Mouse (Mus musculus): ENCODE measurements around the gene Osbpl6. TPM values are rescaled to one million over a fixed set of nuclear protein-coding genes. Genes with fewer than 3 reads are reported as not detected.
A peak's percentile ranks its signal among the peaks of the same experiment; 100 is the strongest.

Osbpl6 gene
- polyA plus RNA-seq, 1 experiment from 2014 or later, result 49.4 TPM

GRCm38 (mm10) chr2:76524451-76524850 is 118.1 kb downstream of the Osbpl6 start:
- Histone ChIP-seq H3K27ac (ENCODE audit: low read depth, low read length) (no peak overlapping the region), H3K4me3 (ENCODE audit: low read depth, low read length) (no peak overlapping the region), H3K9me3 (ENCODE audit: control insufficient read depth, low read length) (no peaks in the 10 kb centered on the region), H3K4me1 (ENCODE audit: control insufficient read depth, insufficient read depth, low read length) (0 out of 2 replicates have a peak, but pooled peaks cover 2% of the 10 kb centered on the region), H3K27me3 (ENCODE audit: control insufficient read depth, insufficient read depth, low read length) (no peaks in the 10 kb centered on the region), H3K36me3 (ENCODE audit: control insufficient read depth, insufficient read depth, low read length) (no peaks in the 10 kb centered on the region), H3K9ac (replicated peaks; ENCODE audit: low read depth, low read length) (no peak overlapping the region), H3K4me2 (ENCODE audit: low read depth, low read length) (no peak overlapping the region)
- WGBS, result 55% methylated on average over 5 of the region's 5 CpGs
- no peak for ATAC-seq (ENCODE audit: low read depth)

DNA sequence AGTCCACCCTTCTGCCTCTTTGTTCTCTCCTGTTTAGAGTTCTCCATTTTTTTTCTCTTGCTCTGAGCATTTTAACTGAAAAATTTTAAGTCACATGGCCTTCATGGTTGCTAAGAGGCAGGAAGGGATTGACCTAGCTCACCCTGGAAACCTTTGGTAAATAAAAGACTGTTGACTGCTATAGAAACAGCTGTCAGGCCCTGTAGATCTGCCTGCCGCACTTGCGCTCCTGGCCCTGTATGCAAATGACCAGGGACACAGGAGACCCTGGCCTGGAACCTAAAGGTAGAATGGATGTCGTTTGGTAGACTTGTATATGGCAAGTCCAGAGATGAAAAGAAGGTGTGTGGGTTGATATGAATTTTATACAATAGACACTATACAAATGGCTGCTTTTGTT is 119.3 kb downstream of the Osbpl6 start:
- Histone ChIP-seq H3K27ac (ENCODE audit: low read depth, low read length) (no peak overlapping the region), H3K9ac (replicated peaks; ENCODE audit: low read depth, low read length) (no peak overlapping the region), H3K9me3 (ENCODE audit: control insufficient read depth, low read length) (no peaks in the 10 kb centered on the region), H3K36me3 (ENCODE audit: control insufficient read depth, insufficient read depth, low read length) (no peaks in the 10 kb centered on the region), H3K4me3 (ENCODE audit: low read depth, low read length) (no peak overlapping the region), H3K4me1 (ENCODE audit: control insufficient read depth, insufficient read depth, low read length) (0 out of 2 replicates have a peak, but pooled peaks cover 2% of the 10 kb centered on the region), H3K4me2 (ENCODE audit: low read depth, low read length) (no peak overlapping the region), H3K27me3 (ENCODE audit: control insufficient read depth, insufficient read depth, low read length) (no peaks in the 10 kb centered on the region)
- ATAC-seq (ENCODE audit: low read depth), result no peak
- WGBS, result 32% methylated on average over 3 of the region's 3 CpGs

DNA sequence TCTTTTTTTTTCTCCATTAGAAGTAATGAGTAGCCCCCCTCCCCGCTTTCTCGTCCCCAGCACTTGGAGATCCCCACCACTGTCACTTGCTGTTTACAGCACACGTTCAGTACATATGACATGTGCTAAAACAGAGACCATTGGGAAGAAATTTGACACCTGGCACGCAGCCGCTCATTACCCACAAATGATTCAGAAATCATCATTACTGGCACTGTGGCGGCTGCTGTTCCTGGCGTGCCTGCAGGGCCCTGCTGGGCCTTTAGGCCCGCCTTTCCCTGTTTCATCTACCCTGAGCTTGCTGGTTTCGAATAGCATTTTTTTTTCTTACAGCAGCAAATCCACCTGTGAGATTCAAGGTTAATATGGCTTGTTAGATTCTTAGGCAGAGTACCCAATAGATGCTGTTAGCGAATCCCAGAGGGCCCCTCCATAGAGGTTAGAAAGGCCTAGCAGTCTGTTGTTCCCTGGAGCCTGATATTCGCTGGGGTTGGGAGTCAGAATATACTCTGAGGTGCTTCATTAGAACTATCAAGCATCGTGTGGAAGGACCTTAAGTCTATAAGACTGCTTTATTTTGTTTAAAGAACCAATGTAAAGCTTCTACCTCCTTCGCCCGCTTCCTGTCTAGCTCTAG is 126.3 kb downstream of the Osbpl6 start:
- Histone ChIP-seq H3K9ac (replicated peaks; ENCODE audit: low read depth, low read length) (no peak overlapping the region), H3K27ac (ENCODE audit: low read depth, low read length) (no peak overlapping the region; the same call in 1 of the 2 replicates), H3K4me3 (ENCODE audit: low read depth, low read length) (no peak overlapping the region), H3K27me3 (ENCODE audit: control insufficient read depth, insufficient read depth, low read length) (no peaks in the 10 kb centered on the region), H3K36me3 (ENCODE audit: control insufficient read depth, insufficient read depth, low read length) (no peaks in the 10 kb centered on the region), H3K9me3 (ENCODE audit: control insufficient read depth, low read length) (no peaks in the 10 kb centered on the region), H3K4me2 (ENCODE audit: low read depth, low read length) (no peak overlapping the region), H3K4me1 (ENCODE audit: control insufficient read depth, insufficient read depth, low read length) (no peaks in the 10 kb centered on the region)
- ATAC-seq (ENCODE audit: low read depth), result peak; percentile 52
- 55% methylated on average over 14 of the region's 14 CpGs for WGBS

- Histone ChIP-seq H3K36me3 (ENCODE audit: control insufficient read depth, insufficient read depth, low read length) (no peaks in the 10 kb centered on the region), H3K4me2 (ENCODE audit: low read depth, low read length) (no peak overlapping the region)
Measured at GRCm38 (mm10) chr2:76534932-76535331, 128.6 kb downstream of the Osbpl6 start.

DNA sequence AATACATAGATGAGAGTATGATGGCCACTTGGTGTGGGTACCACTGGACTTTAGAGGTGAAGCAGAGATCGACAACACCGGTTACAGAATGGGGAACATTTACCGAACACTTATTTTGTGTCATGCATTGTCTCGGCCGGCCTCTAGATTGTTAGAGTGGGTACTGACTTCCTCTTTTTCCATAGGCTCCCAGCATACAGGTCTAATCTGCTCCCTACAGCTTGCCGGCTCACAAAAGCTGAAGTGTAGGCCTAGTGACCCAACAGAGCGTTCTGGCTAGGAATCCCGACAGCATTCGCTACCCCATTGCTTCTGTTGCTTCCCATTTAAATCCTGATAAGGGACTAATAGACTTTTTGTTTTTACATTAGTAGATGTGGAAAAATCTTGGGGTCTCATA is 135.6 kb downstream of the Osbpl6 start:
- H3K27ac ChIP-seq (ENCODE audit: low read depth, low read length), result no peak overlapping the region
- no peaks in the 10 kb centered on the region for H3K9me3 ChIP-seq (ENCODE audit: control insufficient read depth, low read length)
- H3K4me2 ChIP-seq (ENCODE audit: low read depth, low read length), result no peak overlapping the region
- no peaks in the 10 kb centered on the region for H3K4me1 ChIP-seq (ENCODE audit: control insufficient read depth, insufficient read depth, low read length)
- H3K9ac ChIP-seq (replicated peaks; ENCODE audit: low read depth, low read length), result no peak overlapping the region
- no peaks in the 10 kb centered on the region for H3K36me3 ChIP-seq (ENCODE audit: control insufficient read depth, insufficient read depth, low read length)
- no peak overlapping the region for H3K4me3 ChIP-seq (ENCODE audit: low read depth, low read length)
- H3K27me3 ChIP-seq (ENCODE audit: control insufficient read depth, insufficient read depth, low read length), result no peaks in the 10 kb centered on the region
- no peak for ATAC-seq (ENCODE audit: low read depth)
- WGBS, result 91% methylated on average over 9 of the region's 9 CpGs

More at GRCm38 (mm10) chr2:76534932-76535331, 128.6 kb downstream of the Osbpl6 start:
- Histone ChIP-seq H3K27me3 (ENCODE audit: control insufficient read depth, insufficient read depth, low read length) (no peaks in the 10 kb centered on the region), H3K9me3 (ENCODE audit: control insufficient read depth, low read length) (no peaks in the 10 kb centered on the region), H3K4me3 (ENCODE audit: low read depth, low read length) (no peak overlapping the region), H3K4me1 (ENCODE audit: control insufficient read depth, insufficient read depth, low read length) (no peaks in the 10 kb centered on the region), H3K27ac (ENCODE audit: low read depth, low read length) (no peak overlapping the region), H3K9ac (replicated peaks; ENCODE audit: low read depth, low read length) (no peak overlapping the region)
- WGBS, result 49% methylated on average over 7 of the region's 7 CpGs
- no peak for ATAC-seq (ENCODE audit: low read depth)

DNA sequence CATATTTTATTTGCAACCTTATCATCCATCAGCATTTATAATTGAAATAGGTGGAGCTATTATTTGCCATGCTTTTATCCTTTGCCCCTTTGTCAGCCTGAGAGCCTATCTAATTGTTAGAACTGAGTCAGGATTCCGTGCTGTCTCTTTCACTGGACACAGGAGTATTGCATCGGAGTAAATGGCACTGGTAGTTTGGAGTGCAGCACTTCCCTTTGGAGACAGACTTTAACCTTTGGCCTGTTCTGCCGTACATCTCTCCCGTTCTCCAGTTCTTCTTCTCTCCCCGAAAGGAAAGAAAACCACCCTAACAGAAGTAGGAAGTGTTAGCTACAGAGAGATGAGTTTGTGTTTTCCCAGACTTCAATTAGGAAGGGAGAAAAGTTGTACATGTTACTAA is 136.6 kb downstream of the Osbpl6 start:
- Histone ChIP-seq H3K4me3 (ENCODE audit: low read depth, low read length) (no peak overlapping the region), H3K27me3 (ENCODE audit: control insufficient read depth, insufficient read depth, low read length) (no peaks in the 10 kb centered on the region), H3K9ac (replicated peaks; ENCODE audit: low read depth, low read length) (no peak overlapping the region), H3K4me1 (ENCODE audit: control insufficient read depth, insufficient read depth, low read length) (no peaks in the 10 kb centered on the region), H3K9me3 (ENCODE audit: control insufficient read depth, low read length) (no peaks in the 10 kb centered on the region), H3K27ac (ENCODE audit: low read depth, low read length) (no peak overlapping the region), H3K4me2 (ENCODE audit: low read depth, low read length) (no peak overlapping the region), H3K36me3 (ENCODE audit: control insufficient read depth, insufficient read depth, low read length) (no peaks in the 10 kb centered on the region)
- WGBS, result 69% methylated on average over 5 of the region's 5 CpGs
- no peak for ATAC-seq (ENCODE audit: low read depth)

DNA sequence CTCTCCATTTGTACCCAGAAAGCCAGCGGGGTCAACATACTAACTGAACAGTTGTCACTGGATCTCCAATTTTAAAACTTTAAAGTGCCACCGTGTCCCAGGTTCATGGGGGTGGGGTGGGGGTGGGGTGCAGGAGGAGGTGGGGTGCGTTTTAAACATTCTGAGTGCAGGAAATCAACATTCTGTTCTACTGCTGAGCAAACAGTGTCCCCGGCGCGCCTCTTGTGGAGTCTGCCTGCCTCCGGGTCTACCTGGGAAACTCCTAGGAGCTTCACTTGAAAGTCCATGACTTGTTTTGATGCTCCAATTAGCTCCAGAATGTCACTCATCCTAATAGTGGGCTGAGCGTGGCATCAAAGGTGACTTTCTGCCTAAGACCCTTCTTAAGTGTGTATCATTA is 139.2 kb downstream of the Osbpl6 start:
- Histone ChIP-seq H3K9me3 (ENCODE audit: control insufficient read depth, low read length) (no peaks in the 10 kb centered on the region), H3K36me3 (ENCODE audit: control insufficient read depth, insufficient read depth, low read length) (no peaks in the 10 kb centered on the region), H3K9ac (replicated peaks; ENCODE audit: low read depth, low read length) (no peak overlapping the region), H3K27me3 (ENCODE audit: control insufficient read depth, insufficient read depth, low read length) (no peaks in the 10 kb centered on the region), H3K4me1 (ENCODE audit: control insufficient read depth, insufficient read depth, low read length) (no peaks in the 10 kb centered on the region), H3K4me2 (ENCODE audit: low read depth, low read length) (no peak overlapping the region), H3K4me3 (ENCODE audit: low read depth, low read length) (no peak overlapping the region), H3K27ac (ENCODE audit: low read depth, low read length) (no peak overlapping the region)
- WGBS, result 86% methylated on average over 8 of the region's 8 CpGs
- ATAC-seq (ENCODE audit: low read depth), result no peak

- Histone ChIP-seq H3K9me3 (ENCODE audit: control insufficient read depth, low read length) (no peaks in the 10 kb centered on the region), H3K4me3 (ENCODE audit: low read depth, low read length) (no peak overlapping the region), H3K9ac (replicated peaks; ENCODE audit: low read depth, low read length) (no peak overlapping the region), H3K27me3 (ENCODE audit: control insufficient read depth, insufficient read depth, low read length) (no peaks in the 10 kb centered on the region), H3K4me1 (ENCODE audit: control insufficient read depth, insufficient read depth, low read length) (no peaks in the 10 kb centered on the region), H3K27ac (ENCODE audit: low read depth, low read length) (no peak overlapping the region), H3K36me3 (ENCODE audit: control insufficient read depth, insufficient read depth, low read length) (no peaks in the 10 kb centered on the region), H3K4me2 (ENCODE audit: low read depth, low read length) (no peak overlapping the region)
- 89% methylated on average over 10 of the region's 10 CpGs for WGBS
- no peak for ATAC-seq (ENCODE audit: low read depth)
Measured at GRCm38 (mm10) chr2:76548171-76548570, 141.9 kb downstream of the Osbpl6 start.

- ATAC-seq (ENCODE audit: low read depth), result no peak
- H3K9me3 ChIP-seq (ENCODE audit: control insufficient read depth, low read length), result no peaks in the 10 kb centered on the region
- 86% methylated on average over 7 of the region's 7 CpGs for WGBS
- H3K4me3 ChIP-seq (ENCODE audit: low read depth, low read length), result no peak overlapping the region
- no peak overlapping the region for H3K9ac ChIP-seq (replicated peaks; ENCODE audit: low read depth, low read length)
- no peak overlapping the region for H3K4me2 ChIP-seq (ENCODE audit: low read depth, low read length)
- no peaks in the 10 kb centered on the region for H3K4me1 ChIP-seq (ENCODE audit: control insufficient read depth, insufficient read depth, low read length)
- H3K27ac ChIP-seq (ENCODE audit: low read depth, low read length), result no peak overlapping the region
- no peaks in the 10 kb centered on the region for H3K36me3 ChIP-seq (ENCODE audit: control insufficient read depth, insufficient read depth, low read length)
- H3K27me3 ChIP-seq (ENCODE audit: control insufficient read depth, insufficient read depth, low read length), result no peaks in the 10 kb centered on the region
Measured at GRCm38 (mm10) chr2:76548836-76549235, 142.5 kb downstream of the Osbpl6 start.

Measured in neural tube, embryonic 14.5 days (tissue).